Mouse (Mus musculus) brain, embryonic 14.5 days (tissue): ENCODE measurements around the gene Gnb4.

Source experiments
- CTCF ChIP-seq: fragments of 200-500 bp; IDR thresholded peaks from 2 replicates; pipeline ENCODE4 v1.5.1; 2012; ENCODE audit warnings: inconsistent platforms, mild to moderate bottlenecking, moderate library complexity, borderline replicate concordance; ENCODE audit not compliant: insufficient read depth, insufficient read length; ENCODE audit errors: extremely low read depth
- POLR2A ChIP-seq: fragments of 200-500 bp; IDR thresholded peaks from 2 replicates; pipeline ENCODE4 v1.6.1; 2012; ENCODE audit warnings: mild to moderate bottlenecking, inconsistent platforms, borderline replicate concordance; ENCODE audit not compliant: poor library complexity, insufficient read depth, insufficient read length, severe bottlenecking; ENCODE audit errors: extremely low read depth

DNA sequence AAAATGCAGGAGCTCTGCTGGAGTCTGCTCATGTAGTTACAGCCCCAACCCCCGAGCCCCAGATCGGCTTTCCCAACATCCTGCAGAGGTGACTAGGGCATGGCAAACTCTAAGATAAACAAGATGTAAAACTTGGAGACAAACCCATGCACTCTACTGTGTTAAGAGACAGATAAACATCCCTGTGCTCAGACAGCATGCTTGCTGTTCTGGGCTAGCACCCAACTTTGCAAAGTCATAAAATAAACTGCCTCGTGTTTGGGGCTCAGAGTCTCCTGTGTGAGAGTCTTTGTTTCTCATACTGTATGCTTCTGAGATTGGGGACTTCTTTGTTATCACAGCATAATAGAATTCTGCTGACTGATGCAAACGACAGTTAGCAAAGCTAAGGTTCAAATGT, 36.4 kb upstream of the Gnb4 start:
- TF ChIP-seq POLR2A (no peak), CTCF (no peak)
